Mouse (Mus musculus): Measurements from ENCODE around the gene 4933428G20Rik. TPM values are rescaled to one million over a fixed set of nuclear protein-coding genes. Genes with fewer than 3 reads are reported as not detected.

The 4933428G20Rik gene
- polyA plus RNA-seq, 1 experiment from 2014 or later: 0.39 TPM

GRCm38 (mm10) chr11:97441036-97441657, 59.0 kb downstream of the 4933428G20Rik start:
- Histone ChIP-seq H3K9ac (peak overlapping the region; percentile 96), H3K9me3 (replicated peaks) (no peaks in the 10 kb centered on the region), H3K4me3 (replicated peaks) (peak overlapping the region; percentile 84), H3K27me3 (no peaks in the 10 kb centered on the region), H3K4me2 (peak overlapping the region; percentile 90), H3K27ac (replicated peaks) (peak overlapping the region; percentile 98), H3K4me1 (replicated peaks) (peaks cover 100% of the 10 kb centered on the region), H3K36me3 (replicated peaks) (peaks cover 30% of the 10 kb centered on the region)
- WGBS (ENCODE audit: insufficient replicate concordance): 23% methylated on average over 15 of the region's 15 CpGs
- no peak for ATAC-seq (ENCODE audit: insufficient read depth)

Other genes starting within 250 kb of the 4933428G20Rik start
- gene Npepps, start 219.7 kb downstream of the 4933428G20Rik start, polyA plus RNA-seq (2015; fragmentation: Nextera tagmentation; extraction: Ambion mirVana): 18.6 and 21.4 TPM in 2 replicates
- 21.4 and 24.4 TPM in 2 replicates for gene Mrpl45, start 184.6 kb downstream of the 4933428G20Rik start, polyA plus RNA-seq (2015; fragmentation: Nextera tagmentation; extraction: Ambion mirVana)
- gene Gpr179, start 148.3 kb downstream of the 4933428G20Rik start, polyA plus RNA-seq (2015; fragmentation: Nextera tagmentation; extraction: Ambion mirVana): 0.01 TPM in 1 of 2 replicates, not detected in the other
- gene Socs7, start 137.8 kb downstream of the 4933428G20Rik start, polyA plus RNA-seq (2015; fragmentation: Nextera tagmentation; extraction: Ambion mirVana): 1.1 and 1.3 TPM in 2 replicates
- gene Arhgap23, start 84.8 kb downstream of the 4933428G20Rik start, polyA plus RNA-seq (2015; fragmentation: Nextera tagmentation; extraction: Ambion mirVana): 6.6 and 9.4 TPM in 2 replicates
- gene Srcin1, start 75.8 kb upstream of the 4933428G20Rik start, polyA plus RNA-seq (2015; fragmentation: Nextera tagmentation; extraction: Ambion mirVana): 0.02 TPM in 1 of 2 replicates, not detected in the other
- 0.39 and 0.40 TPM in 2 replicates for gene Epop, start 129.4 kb upstream of the 4933428G20Rik start, polyA plus RNA-seq (2015; fragmentation: Nextera tagmentation; extraction: Ambion mirVana)
- 0.16 and 0.20 TPM in 2 replicates for gene Mllt6, start 163.1 kb upstream of the 4933428G20Rik start, polyA plus RNA-seq (2015; fragmentation: Nextera tagmentation; extraction: Ambion mirVana)
- 11.4 and 12.3 TPM in 2 replicates for gene Cisd3, start 185.5 kb upstream of the 4933428G20Rik start, polyA plus RNA-seq (2015; fragmentation: Nextera tagmentation; extraction: Ambion mirVana)
- 1.4 and 2.7 TPM in 2 replicates for gene Pcgf2, start 200.2 kb upstream of the 4933428G20Rik start, polyA plus RNA-seq (2015; fragmentation: Nextera tagmentation; extraction: Ambion mirVana)
- 236 and 247 TPM in 2 replicates for gene Psmb3, start 203.1 kb upstream of the 4933428G20Rik start, polyA plus RNA-seq (2015; fragmentation: Nextera tagmentation; extraction: Ambion mirVana)
- gene Pip4k2b, start 244.4 kb upstream of the 4933428G20Rik start, polyA plus RNA-seq (2015; fragmentation: Nextera tagmentation; extraction: Ambion mirVana): 0.48 and 0.54 TPM in 2 replicates

Measured in liver, embryonic 15.5 days (tissue).